Mouse (Mus musculus) liver, embryonic 15.5 days (tissue): ENCODE measurements around the gene Os9. TPM values are rescaled to one million over a fixed set of nuclear protein-coding genes. Genes with fewer than 3 reads are reported as not detected.
"Not testable (repeated sequence)": the region's sequence is repeated elsewhere in the genome, so short reads cannot be mapped to it uniquely, and the experiment has no call there.

ENCODE experiments used
- ATAC-seq: fragments of 200-750 bp; cut with Nextera tagmentation; 2 replicates; pipeline ENCODE4 v1.8.0; 2017; ENCODE audit warnings: moderate number of reproducible peaks, mild to moderate bottlenecking, moderate library complexity; ENCODE audit not compliant: insufficient read depth
- H3K27ac ChIP-seq: fragments of 300-500 bp; sonication (generic); replicated peaks from 2 replicates; pipeline ENCODE4 v1.5.1; 2015; ENCODE audit warnings: mild to moderate bottlenecking, inconsistent platforms
- H3K27me3 ChIP-seq: fragments of 300-500 bp; sonication (generic); 2 replicates; pipeline ENCODE4 v1.6.1; 2015; ENCODE audit warnings: mild to moderate bottlenecking, inconsistent platforms
- H3K36me3 ChIP-seq: fragments of 300-500 bp; sonication (generic); replicated peaks from 2 replicates; pipeline ENCODE4 v1.6.1; 2015; ENCODE audit warnings: moderate library complexity, mild to moderate bottlenecking, inconsistent platforms
- H3K4me1 ChIP-seq: fragments of 300-500 bp; sonication (generic); replicated peaks from 2 replicates; pipeline ENCODE4 v1.6.1; 2015; ENCODE audit warnings: inconsistent platforms
- H3K4me2 ChIP-seq: fragments of 300-500 bp; sonication (generic); 2 replicates; pipeline ENCODE4 v1.6.1; 2015; ENCODE audit warnings: moderate library complexity, mild to moderate bottlenecking, inconsistent platforms
- H3K4me3 ChIP-seq: fragments of 300-500 bp; sonication (generic); replicated peaks from 2 replicates; pipeline ENCODE4 v1.5.1; 2015; ENCODE audit warnings: mild to moderate bottlenecking, inconsistent platforms
- H3K9ac ChIP-seq: fragments of 300-500 bp; sonication (generic); 2 replicates; pipeline ENCODE4 v1.6.1; 2015; ENCODE audit warnings: moderate library complexity, mild to moderate bottlenecking, inconsistent platforms
- H3K9me3 ChIP-seq: fragments of 300-500 bp; sonication (generic); replicated peaks from 2 replicates; pipeline ENCODE4 v1.6.1; 2016; ENCODE audit warnings: inconsistent platforms
- WGBS: fragments of 180-500 bp; shearing (Covaris S2); methylation state at CpG from one replicate; pipeline ENCODE4 v1.1.7; 2015; ENCODE audit warnings: mixed read lengths; ENCODE audit not compliant: insufficient replicate concordance; 5-methylcytosine and 5-hydroxymethylcytosine counted together
- polyA plus RNA-seq: library from polyadenylated mRNA; unstranded; fragments of >200 nt; fragmentation: Nextera tagmentation; extraction: Ambion mirVana; gene quantifications from 2 replicates; pipeline ENCODE4 v1.2.1, GENCODE M21; 2015

The Os9 gene
- polyA plus RNA-seq, 1 experiment from 2014 or later, result 54.0 TPM

DNA sequence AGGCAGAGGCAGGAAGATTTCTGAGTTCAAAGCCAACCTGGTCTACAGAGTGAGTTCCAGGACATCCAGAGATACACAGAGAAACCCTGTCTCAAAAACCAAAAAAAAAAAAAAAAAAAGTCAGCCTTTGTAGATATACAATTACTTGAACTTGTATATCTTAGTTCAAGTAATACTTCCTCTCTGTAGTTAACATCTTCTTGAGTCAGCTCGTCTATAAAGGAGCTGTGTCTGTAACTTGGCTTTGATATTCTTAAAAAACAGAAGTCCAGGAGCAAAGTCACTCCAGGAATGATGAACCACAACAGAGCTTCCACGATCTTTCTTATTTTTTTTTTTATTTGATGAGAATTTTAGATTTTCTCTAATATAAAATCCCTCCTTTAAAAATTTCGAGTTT, 39.8 kb upstream of the Os9 start:
- WGBS, result 38% methylated on average over 3 of the region's 3 CpGs
- H3K9me3 ChIP-seq, result no peaks in the 10 kb centered on the region
- H3K4me3 ChIP-seq, result no peak overlapping the region
- no peak overlapping the region for H3K4me2 ChIP-seq
- peaks cover 27% of the 10 kb centered on the region for H3K4me1 ChIP-seq
- H3K36me3 ChIP-seq, result no peaks in the 10 kb centered on the region
- no peak overlapping the region for H3K27ac ChIP-seq
- peaks cover 23% of the 10 kb centered on the region for H3K27me3 ChIP-seq
- no peak for ATAC-seq
- H3K9ac ChIP-seq, result no peak overlapping the region

DNA sequence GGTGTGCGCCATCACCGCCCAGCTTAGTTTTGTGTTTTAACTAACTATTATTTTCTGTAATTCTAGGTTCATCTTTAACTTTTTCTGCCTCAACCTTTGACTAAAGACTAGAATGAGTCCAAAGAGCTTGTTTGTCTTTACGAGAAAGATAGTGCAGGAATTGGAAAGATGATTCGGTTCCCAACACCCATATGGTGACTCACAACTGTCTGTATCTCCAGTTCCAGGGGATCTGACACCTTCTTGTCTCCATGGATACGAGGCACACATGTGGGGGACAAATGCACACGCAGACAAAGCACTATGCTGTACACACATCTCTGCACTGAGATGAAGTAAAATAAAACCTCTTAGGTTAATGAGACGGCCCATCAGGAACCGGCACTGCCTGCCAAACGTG, 39.1 kb upstream of the Os9 start:
- Histone ChIP-seq H3K4me2 (no peak overlapping the region), H3K27ac (no peak overlapping the region)

GRCm38 (mm10) chr10:127158471-127158870, 37.5 kb upstream of the Os9 start:
- Histone ChIP-seq H3K4me2 (no peak overlapping the region), H3K9me3 (no peaks in the 10 kb centered on the region), H3K27me3 (peaks cover 6% of the 10 kb centered on the region; the same call in 1 of the 2 replicates), H3K27ac (no peak overlapping the region), H3K4me1 (peaks cover 8% of the 10 kb centered on the region), H3K36me3 (no peaks in the 10 kb centered on the region), H3K4me3 (no peak overlapping the region), H3K9ac (no peak overlapping the region)
- ATAC-seq, result no peak
- WGBS, result 35% methylated on average over 3 of the region's 3 CpGs

More for the DNA sequence above, 39.1 kb upstream of the Os9 start:
- no peaks in the 10 kb centered on the region for H3K36me3 ChIP-seq
- 69% methylated on average over 9 of the region's 9 CpGs for WGBS
- no peak overlapping the region for H3K4me3 ChIP-seq
- H3K9me3 ChIP-seq, result no peaks in the 10 kb centered on the region
- ATAC-seq, result no peak
- no peak overlapping the region for H3K9ac ChIP-seq
- peaks cover 20% of the 10 kb centered on the region for H3K4me1 ChIP-seq
- H3K27me3 ChIP-seq, result peaks cover 16% of the 10 kb centered on the region

GRCm38 (mm10) chr10:127156511-127156910, 35.6 kb upstream of the Os9 start:
- Histone ChIP-seq H3K4me1 (peaks cover 8% of the 10 kb centered on the region), H3K4me3 (no peak overlapping the region), H3K36me3 (no peaks in the 10 kb centered on the region), H3K4me2 (no peak overlapping the region), H3K9me3 (no peaks in the 10 kb centered on the region), H3K9ac (no peak overlapping the region), H3K27ac (peak overlapping the region; percentile 43), H3K27me3 (no peaks in the 10 kb centered on the region)
- WGBS, result 69% methylated on average over 1 of the region's 1 CpGs
- ATAC-seq, result 0 out of 2 replicates have a peak, but pooled peaks have one; percentile 27

GRCm38 (mm10) chr10:127156089-127156488, 35.2 kb upstream of the Os9 start:
- H3K27me3 ChIP-seq, result no peaks in the 10 kb centered on the region
- no peak for ATAC-seq
- H3K4me3 ChIP-seq, result no peak overlapping the region
- H3K4me1 ChIP-seq, result peaks cover 11% of the 10 kb centered on the region
- H3K9me3 ChIP-seq, result no peaks in the 10 kb centered on the region
- H3K9ac ChIP-seq, result no peak overlapping the region
- no peaks in the 10 kb centered on the region for H3K36me3 ChIP-seq
- no peak overlapping the region for H3K4me2 ChIP-seq
- WGBS, result 67% methylated on average over 1 of the region's 1 CpGs
- H3K27ac ChIP-seq, result peak overlapping the region; percentile 34; the same call in 1 of the 2 replicates

GRCm38 (mm10) chr10:127154652-127155051, 33.7 kb upstream of the Os9 start:
- Histone ChIP-seq H3K9ac (no peak overlapping the region), H3K36me3 (no peaks in the 10 kb centered on the region), H3K27ac (no peak overlapping the region), H3K4me3 (no peak overlapping the region), H3K4me1 (peaks cover 21% of the 10 kb centered on the region), H3K27me3 (no peaks in the 10 kb centered on the region), H3K4me2 (no peak overlapping the region), H3K9me3 (no peaks in the 10 kb centered on the region)
- 70% methylated on average over 5 of the region's 5 CpGs for WGBS
- ATAC-seq, result no peak

DNA sequence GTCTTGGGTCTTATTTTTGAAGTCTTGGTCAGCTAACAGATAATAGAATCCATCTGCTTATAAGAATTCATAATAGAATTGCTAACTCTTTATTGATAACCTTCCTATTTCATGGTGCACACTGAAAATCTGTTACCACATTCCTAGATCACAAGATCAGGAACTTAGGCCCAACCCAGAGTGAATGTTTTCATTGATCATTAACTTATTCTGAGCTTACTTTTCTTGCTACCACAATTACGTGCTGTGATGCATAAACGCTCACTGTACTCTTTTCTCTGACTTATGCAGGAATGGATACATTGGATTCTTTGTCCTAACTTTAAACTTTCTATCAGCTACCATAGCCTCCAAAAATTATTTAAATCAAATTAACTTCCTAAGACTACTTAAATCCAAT, 33.3 kb upstream of the Os9 start:
- WGBS, result 68% methylated on average over 2 of the region's 2 CpGs
- H3K36me3 ChIP-seq, result no peaks in the 10 kb centered on the region
- no peaks in the 10 kb centered on the region for H3K9me3 ChIP-seq
- peaks cover 21% of the 10 kb centered on the region for H3K4me1 ChIP-seq
- no peak for ATAC-seq
- no peak overlapping the region for H3K9ac ChIP-seq
- no peaks in the 10 kb centered on the region for H3K27me3 ChIP-seq
- H3K27ac ChIP-seq, result no peak overlapping the region
- H3K4me3 ChIP-seq, result no peak overlapping the region
- no peak overlapping the region for H3K4me2 ChIP-seq

DNA sequence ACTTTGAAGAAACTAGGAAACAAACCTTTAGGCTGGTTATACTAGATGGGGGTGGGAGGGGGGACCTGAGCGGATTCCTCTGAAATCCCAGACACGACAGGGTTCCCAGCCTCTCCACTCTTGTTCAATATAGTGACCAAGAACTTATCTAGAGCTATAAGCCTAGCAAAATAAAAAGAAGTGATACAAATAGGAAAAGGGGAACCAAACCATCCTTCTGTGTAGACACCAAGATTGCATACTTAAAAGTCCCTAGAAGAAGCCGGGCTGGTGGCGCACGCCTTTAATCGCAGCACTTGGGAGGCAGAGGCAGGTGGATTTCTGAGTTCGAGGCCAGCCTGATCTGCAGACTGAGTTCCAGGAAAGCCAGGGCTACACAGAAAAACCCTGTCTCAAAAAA, 32.4 kb upstream of the Os9 start:
- H3K9ac ChIP-seq, result no peak overlapping the region
- peaks cover 14% of the 10 kb centered on the region for H3K4me1 ChIP-seq
- no peak for ATAC-seq
- no peak overlapping the region for H3K4me2 ChIP-seq
- no peak overlapping the region for H3K27ac ChIP-seq
- H3K4me3 ChIP-seq, result no peak overlapping the region
- no peaks in the 10 kb centered on the region for H3K9me3 ChIP-seq
- H3K36me3 ChIP-seq, result no peaks in the 10 kb centered on the region
- WGBS, result 85% methylated on average over 7 of the region's 7 CpGs
- H3K27me3 ChIP-seq, result no peaks in the 10 kb centered on the region

DNA sequence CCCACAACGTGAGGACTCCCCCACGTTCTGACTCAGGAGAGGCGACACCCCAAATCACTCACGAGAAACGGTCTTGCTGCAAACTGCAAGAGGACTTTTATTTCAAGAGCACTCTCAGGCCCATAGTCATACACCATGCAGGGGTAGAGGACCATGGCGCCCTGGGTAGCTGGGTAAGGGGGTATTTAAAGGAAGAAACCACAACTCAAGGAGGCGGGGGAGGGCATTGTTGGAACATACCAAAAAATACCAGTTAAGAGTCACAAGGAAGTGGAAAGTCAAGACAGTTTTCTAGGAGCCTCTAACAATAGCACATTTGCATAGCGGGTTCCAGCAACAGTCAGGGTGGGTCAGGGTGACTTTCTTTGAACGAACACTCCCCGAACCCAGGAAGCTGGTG, 31.6 kb upstream of the Os9 start:
- not testable (repeated sequence) for H3K27ac ChIP-seq

DNA sequence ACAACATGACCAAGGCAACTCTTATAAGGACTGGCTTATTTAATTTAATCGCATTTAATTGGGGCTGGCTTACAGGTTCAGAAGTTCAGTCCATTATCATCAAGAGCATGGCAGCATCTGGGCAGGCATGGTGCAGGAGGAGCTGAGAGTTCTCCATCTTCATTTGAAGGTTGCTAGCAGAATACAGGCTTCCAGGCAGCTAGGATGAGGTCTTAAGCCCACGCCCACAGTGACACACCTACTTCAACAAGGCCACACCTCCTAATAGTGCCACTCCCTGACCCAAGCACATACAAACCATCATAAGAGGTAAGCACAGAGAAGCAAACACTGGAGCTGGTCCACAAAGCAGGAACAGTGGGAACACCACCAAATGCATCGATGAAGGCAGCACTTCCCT, 30.3 kb upstream of the Os9 start:
- WGBS, result 72% methylated on average over 3 of the region's 3 CpGs
- H3K4me1 ChIP-seq, result peaks cover 15% of the 10 kb centered on the region
- not testable (repeated sequence) for H3K27me3 ChIP-seq, H3K36me3 ChIP-seq, H3K4me3 ChIP-seq, H3K4me2 ChIP-seq, H3K27ac ChIP-seq, H3K9me3 ChIP-seq, H3K9ac ChIP-seq
- 0 out of 2 replicates have a peak, but pooled peaks have one; percentile 30 for ATAC-seq

More for the DNA sequence above, 31.6 kb upstream of the Os9 start:
- not testable (repeated sequence) for H3K27me3 ChIP-seq, H3K36me3 ChIP-seq, H3K9me3 ChIP-seq, H3K4me3 ChIP-seq, H3K9ac ChIP-seq, H3K4me2 ChIP-seq, ATAC-seq
- 75% methylated on average over 10 of the region's 10 CpGs for WGBS
- peaks cover 13% of the 10 kb centered on the region for H3K4me1 ChIP-seq

GRCm38 (mm10) chr10:127150471-127150872, 29.5 kb upstream of the Os9 start:
- Histone ChIP-seq H3K36me3 (no peaks in the 10 kb centered on the region), H3K4me2 (no peak overlapping the region), H3K27ac (no peak overlapping the region), H3K9me3 (no peaks in the 10 kb centered on the region), H3K27me3 (no peaks in the 10 kb centered on the region), H3K4me1 (peaks cover 15% of the 10 kb centered on the region), H3K4me3 (no peak overlapping the region), H3K9ac (no peak overlapping the region)
- 52% methylated on average over 4 of the region's 4 CpGs for WGBS
- ATAC-seq, result peak; percentile 36; the same call in 1 of the 2 replicates

DNA sequence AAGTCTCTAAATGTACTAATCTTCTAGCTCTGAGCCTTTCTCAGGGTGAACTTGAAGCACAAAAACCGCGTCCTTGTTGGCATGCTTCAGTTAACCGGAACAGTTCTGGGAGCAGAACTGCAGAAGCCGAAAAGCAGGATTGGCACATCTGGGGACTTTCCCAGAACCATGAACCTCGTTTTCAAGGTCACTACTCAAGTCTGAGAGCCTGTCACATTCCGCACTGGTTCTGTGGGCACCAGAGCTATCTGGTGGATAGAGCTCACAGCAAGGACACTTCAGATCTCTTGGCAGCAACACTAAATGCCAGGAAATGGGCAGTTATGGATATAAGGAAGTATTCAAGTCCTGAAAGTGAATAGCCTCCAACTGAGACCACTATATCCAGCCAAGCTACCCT, 26.2 kb upstream of the Os9 start:
- Histone ChIP-seq H3K4me1 (peaks cover 15% of the 10 kb centered on the region), H3K9me3 (no peaks in the 10 kb centered on the region), H3K4me3 (no peak overlapping the region), H3K27ac (no peak overlapping the region), H3K4me2 (no peak overlapping the region), H3K36me3 (no peaks in the 10 kb centered on the region), H3K27me3 (no peaks in the 10 kb centered on the region), H3K9ac (no peak overlapping the region)
- WGBS, result 63% methylated on average over 6 of the region's 6 CpGs
- ATAC-seq, result no peak
